Mouse (Mus musculus) granulocyte monocyte progenitor cell, adult 5-6 weeks (primary cell): ENCODE results near the gene 4930512M02Rik. TPM values are rescaled to one million over a fixed set of nuclear protein-coding genes. Genes with fewer than 3 reads are reported as not detected.
A peak's percentile ranks its signal among the peaks of the same experiment; 100 is the strongest.
"Not testable (repeated sequence)": the region's sequence is repeated elsewhere in the genome, so short reads cannot be mapped to it uniquely, and the experiment has no call there.

Source experiments
- ATAC-seq: replicated peaks from 2 replicates; pipeline ENCODE4 v1.8.0; 2016; ENCODE audit warnings: mild to moderate bottlenecking, moderate TSS enrichment, inconsistent platforms; ENCODE audit not compliant: poor library complexity, severe bottlenecking
- total RNA-seq, 2 experiments: library from RNA; stranded (forward) in 1 of 2; stranded (reverse) in 1 of 2; fragments of 200-712, 200-1000 nt in 1 of 2; fragments of >200 nt in 1 of 2; fragmentation: Nextera tagmentation in 1 of 2; gene quantifications; 2 replicates each; pipeline ENCODE4 v1.2.3; 2014 to 2017

The 4930512M02Rik gene
- not detected in 2 replicates for total RNA-seq (2014; fragmentation: Nextera tagmentation)
- not detected in 2 replicates for total RNA-seq (2017)

DNA sequence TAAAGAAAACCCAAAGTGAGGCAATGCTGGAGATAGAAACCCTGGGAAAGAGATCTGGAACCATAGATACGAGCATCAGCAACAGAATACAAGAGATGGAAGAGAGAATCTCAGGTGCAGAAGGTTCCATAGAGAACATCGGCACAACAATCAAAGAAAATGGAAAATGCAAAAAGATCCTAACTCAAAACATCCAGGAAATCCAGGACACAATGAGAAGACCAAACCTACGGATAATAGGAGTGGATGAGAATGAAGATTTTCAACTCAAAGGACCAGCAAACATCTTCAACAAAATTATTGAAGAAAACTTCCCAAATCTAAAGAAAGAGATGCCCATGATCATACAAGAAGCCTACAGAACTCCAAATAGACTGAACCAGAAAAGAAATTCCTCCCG lies at the start of gene 4930512M02Rik:
4930512M02Rik (minus strand) TSS at position 101 of the 400 bp plus-strand sequence.
- not testable (repeated sequence) for ATAC-seq

DNA sequence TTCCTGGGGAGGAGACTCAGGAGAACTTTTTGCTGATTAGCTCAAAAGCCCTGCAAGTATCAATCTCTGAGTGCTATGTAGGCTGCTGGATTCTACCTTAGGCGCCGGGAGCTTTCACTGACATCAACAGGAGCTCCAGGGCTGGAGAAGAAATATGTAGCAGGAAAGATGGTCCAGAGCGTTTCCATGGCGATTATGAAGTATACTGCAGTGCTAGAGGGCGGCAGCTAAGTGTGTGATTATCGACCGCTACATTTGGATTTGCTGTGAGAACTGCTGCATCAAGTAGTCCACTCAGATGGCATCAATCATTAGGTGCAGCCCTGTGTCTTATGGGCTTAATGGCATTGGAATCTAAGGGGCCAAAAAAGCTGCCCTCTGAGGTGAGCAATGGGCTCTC lies 49.5 kb upstream of the 4930512M02Rik start:
- no peak for ATAC-seq

DNA sequence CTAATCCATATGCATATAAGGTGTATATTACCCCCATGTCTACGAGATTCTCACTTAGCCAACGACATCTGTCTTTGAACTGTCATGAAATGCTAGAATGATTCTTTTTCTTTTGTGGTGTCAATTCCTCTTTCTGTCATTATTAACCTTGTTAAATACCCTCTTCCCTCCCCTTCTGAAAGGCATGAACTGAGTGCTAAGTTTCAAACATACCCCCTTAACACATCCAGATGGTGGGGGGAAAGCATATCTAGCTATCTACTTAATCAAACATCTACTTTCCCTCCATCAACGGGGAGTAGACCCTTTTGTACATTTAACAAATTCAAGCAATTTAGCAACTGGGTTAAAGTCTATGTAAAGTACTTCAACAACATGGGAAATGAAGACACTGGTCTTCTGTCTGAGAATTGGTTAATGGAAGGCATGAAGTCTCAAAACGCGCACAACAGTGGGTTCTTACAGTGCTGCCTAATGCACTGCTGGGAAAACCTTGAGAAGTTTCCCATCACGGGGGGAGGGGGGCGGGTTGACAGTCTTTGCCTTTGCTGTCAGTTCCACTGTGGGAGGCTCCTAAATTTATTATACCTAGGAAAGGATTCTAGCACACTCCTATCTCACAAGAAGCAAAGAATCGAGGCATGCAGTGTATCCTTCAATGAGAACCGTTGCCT lies 48.6 kb upstream of the 4930512M02Rik start:
- no peak for ATAC-seq

DNA sequence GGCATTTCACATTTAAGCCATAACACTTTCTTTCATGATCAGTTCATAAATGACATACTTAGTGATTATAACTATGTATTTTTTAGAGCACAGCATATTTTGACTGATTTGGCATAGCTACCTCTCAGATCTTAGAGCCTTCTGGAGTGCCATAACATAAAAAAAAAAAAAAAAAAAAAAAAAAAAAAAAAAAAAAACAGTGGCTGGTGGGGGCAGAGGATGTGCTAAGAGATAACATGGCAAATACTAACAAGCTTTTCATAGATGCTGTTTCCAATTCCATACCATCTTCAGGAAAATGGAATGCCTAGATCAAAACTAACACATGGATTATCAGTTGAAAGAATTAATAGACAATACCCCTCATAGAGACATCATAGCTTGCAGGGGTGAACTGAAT lies 47.4 kb upstream of the 4930512M02Rik start:
- no peak for ATAC-seq

DNA sequence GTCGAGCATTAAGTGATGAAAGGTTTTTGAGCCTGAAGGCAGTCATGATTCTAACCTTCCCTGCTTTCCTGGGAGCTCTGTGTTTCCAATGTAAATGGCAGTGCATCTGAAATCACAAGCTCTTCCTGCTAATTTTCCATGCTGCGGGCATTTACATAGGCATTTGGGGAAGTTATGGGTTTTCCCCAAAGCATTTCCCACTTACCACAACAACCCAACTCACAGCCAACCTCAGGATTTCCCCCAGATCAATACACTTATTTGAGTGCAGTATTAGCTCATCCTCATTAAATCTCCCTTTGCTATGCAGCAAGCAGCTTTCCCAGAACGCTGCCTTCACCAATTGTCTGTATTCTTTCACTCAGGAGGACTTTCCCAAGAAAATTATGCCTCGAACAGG lies 45.3 kb upstream of the 4930512M02Rik start:
- ATAC-seq, result no peak

DNA sequence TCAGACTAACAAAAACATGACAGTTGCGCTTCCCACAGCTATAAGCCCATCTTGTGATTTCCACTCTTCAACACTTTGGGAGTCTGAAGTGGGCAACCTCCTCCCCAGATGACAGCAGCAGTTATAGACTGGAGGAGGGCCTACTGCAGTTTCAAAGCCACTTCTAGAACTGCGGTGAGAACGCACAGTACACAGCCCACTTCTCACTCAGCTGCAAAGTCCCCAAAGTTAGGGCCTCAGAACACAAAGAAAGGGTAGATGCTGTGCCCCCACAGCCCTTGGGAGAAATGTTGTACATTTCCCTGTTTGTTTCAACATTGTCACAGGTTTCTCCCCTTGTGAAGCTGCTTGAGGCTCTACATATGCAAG lies 40.3 kb upstream of the 4930512M02Rik start:
- peak; percentile 15; the same call in 1 of the 2 replicates for ATAC-seq

DNA sequence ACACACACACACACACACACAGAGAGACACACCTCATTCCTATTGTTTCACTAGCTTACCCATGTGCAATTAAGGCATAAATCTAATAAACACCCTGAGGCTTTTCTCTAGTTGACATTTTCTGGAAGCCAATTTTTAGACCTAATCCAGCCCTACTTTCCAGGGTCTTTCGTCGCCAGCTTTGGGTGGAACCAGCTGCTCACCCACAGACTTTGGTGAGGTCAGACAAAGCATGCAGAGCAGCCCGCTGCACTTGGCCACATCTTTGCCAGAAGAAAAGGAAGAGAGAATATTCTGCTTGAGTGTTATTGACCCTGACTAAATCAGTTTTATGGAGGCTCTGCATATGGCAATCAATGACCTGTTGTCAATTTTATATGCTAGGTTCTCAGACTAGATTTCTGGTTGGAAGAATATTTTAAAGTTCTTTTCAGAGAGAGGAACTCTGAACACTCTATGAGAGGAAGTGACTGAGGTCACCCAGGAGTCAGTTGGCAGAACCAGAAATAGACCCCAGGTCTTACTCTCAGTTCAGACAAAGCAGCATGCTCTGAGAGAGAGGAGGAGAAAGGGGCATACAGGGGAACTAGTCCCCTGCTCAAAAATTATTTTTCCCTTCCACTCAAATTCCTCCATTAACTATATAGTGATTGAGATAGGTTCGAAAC lies 39.8 kb upstream of the 4930512M02Rik start:
- ATAC-seq, result peak; percentile 60

DNA sequence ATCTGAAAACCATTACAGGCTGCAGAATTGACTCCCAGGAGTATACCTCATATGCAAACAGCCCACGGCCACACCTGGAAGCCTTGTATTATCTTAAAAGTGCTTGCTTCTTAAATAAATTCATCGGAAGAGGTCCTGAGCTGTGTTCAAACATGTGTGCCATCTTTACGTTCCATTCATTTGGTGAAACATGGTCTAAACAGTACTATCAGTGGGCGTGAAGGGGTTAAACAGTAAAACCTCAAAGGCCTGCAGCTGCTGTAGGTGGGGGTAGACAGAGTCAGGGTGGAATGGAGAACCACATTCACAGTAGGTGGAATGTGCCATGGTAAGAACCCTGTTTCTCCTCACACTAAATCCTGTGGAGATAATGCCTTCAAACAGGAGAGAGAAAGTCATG lies 33.0 kb upstream of the 4930512M02Rik start:
- ATAC-seq, result no peak

DNA sequence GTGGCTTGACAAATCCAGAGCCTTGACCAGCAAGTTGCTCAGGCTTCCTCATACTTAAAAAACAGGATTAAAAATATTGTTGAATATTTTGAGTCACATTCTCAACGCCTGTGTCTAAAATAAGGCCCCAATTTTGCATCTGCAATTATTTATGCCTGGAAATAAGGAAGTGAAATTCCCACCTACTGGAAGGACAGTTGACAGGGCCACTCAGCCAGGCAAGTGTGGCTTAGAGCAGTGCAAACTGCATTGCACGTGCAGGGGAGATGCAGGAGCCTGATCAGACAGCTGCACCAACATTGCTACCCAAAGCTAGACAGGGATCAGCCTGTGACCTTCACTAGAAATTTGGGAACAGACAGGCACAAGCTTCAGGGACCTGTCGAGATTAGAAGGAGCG lies 31.2 kb upstream of the 4930512M02Rik start:
- peak; percentile 52 for ATAC-seq

DNA sequence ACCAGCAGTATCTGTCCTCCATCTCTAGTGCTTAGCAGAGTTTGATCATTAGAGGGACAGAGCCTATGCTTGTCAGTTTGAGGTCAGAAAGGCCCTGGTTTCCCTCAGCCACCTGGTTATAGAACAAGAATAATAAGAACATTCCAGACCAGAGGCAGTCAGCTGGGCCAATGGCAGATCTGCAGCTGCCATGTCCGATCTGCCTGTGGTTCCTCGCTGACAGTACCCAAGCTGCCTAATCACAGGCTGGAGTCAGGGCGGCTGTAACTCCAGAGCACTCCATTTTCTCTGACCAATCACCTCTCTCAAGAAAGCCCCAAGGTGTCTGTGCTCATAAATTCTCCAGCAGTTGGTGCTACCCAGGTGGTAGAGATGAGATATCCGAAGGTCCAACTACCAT lies 30.0 kb upstream of the 4930512M02Rik start:
- ATAC-seq, result no peak

DNA sequence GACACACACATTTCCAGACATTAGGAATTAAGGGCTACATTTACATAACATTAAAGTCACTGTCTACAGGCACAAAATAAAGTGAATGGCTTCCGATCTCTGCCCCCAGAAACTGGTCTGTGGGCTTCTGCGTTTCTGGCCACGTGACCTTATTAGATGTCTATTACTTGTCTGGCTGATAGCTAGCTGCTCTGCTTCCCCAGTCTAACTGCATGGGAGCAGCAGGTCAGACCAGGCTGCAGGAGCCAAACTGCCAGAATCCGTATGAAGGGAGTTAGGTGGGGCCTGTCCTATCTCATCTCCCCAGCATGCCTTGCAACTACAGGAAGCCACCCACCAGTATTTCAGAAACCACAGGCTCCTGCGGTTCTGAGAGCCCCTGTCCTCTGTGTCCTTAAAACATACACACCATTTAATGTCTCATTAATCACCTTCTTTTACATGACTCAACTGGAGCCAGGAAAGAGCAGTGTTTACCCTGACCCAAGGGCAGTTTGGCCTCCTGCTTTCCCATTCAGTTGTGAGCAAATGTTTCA lies 29.4 kb upstream of the 4930512M02Rik start:
- ATAC-seq, result peak; percentile 72

DNA sequence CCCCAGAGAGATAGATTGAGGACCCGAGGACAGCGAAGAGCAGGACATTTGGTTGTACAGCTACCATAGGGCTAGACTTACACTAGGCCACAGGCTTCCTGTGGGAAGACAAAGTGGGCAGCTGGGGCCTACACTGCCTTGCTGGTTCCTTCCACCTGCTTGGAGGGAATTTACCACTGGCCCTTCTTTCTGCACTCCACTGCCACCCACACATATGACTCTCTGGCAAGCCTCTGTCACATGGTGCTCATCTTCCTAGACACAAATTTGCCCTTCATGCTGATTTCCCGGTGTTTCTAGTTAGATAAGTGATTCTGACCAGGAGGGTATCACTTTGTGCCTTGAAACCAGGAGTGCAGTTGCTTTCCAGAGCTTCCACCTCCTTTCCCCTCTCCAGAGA lies 28.8 kb upstream of the 4930512M02Rik start:
- ATAC-seq, result no peak

DNA sequence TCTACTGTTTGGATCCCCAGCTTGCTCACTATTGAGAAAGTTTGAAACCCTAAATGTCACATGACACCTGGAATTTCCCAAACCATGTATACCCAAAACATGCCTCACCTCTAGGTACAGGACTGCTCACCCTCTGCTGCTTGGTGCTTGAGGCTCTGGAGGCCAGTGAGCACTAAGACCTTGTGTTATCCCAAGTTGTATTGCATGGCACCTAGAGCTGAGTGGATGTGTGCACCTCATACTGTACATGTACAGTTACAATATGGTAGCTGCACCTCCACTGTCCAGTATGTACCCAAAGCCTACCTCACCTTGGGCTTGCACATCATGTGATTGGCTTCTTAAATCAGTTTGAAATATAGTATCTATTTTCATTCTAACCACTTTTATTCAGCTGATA lies 16.7 kb upstream of the 4930512M02Rik start:
- ATAC-seq, result no peak

DNA sequence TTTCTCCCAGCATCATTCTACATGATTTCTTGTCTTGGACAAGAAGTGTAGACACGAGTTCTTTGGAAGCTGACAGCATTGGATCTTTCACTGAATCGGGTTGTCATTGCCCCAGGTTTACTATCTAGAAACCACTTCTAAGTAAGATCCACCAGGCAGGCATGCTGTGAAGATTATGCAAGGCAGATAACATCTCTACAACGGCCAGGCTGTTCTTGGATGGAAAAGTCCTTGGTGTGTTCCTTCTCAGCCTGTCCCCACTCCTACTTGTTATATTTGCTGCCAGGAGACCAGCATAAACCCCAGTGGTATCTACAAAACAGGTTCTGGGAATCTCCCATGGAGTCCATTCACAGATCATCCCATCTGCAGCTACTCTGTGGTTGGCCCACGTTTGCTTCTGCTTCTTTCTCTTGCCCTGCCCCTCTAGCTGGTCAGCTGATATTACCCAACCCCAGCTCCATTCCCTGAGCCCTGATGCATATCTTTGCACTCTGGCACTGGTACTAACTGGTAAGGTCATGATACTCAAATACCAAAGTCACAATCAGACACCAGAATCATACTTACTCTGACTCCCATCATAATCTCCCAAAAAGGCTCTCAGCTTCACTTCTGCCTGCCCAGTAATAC lies 3.4 kb downstream of the 4930512M02Rik start:
- peak; percentile 96 for ATAC-seq

DNA sequence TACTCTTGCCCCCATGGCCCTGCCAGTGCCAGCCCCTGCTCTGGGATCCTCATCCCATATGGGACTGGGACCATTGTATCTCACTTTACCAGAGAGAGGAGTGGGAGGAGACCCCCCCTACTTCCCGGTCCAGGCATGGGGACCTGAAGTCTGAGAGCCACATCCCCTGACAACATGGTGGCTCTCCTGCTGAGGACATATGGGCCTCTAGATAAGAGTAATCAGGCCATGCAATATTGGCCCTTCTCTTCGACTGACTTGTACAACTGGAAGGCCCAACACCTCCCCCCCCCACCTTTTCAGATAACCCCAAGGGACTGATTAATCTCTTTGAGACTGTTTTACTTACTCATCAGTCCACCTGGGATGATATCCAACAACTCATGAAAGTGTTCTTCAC lies 18.4 kb downstream of the 4930512M02Rik start:
- no peak for ATAC-seq

DNA sequence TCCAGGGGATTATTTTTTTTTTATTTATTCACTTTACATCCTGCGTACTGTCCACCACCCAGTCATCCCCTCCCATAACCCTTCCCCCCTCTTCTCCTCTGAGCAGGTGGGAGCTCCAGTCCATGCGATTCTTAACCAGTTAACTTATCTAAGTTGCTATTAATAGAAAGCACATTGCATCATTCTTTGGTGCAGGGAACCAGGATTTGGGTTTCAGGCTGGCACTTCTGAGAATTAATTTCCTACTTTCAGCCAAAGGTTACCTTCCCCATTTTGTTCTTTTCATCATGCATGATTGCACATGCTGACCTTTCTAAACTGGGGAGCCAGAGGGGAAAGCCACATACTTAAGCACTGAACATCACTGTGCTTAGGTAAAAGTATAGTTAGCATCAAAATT lies 40.3 kb downstream of the 4930512M02Rik start:
- ATAC-seq, result peak; percentile 90

DNA sequence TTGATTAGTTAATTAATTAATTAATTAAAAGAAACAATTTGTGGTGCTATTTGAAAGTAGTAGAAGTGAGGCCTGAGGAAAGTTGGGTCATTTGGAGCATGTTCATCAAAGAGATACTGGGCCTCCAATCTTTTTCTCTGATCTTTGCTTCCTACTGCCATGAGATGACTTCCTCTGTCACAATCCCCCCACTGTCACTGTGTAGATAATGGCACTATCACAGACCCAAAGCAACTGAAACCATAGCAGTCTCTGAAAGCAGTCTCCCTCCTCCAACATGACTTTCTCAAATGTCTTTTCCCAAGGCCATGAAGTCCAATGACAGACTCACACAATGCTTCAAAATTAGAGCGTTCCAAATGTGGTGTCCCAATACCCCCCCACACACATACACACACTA lies 41.2 kb downstream of the 4930512M02Rik start:
- ATAC-seq, result peak; percentile 39; the same call in 1 of the 2 replicates

DNA sequence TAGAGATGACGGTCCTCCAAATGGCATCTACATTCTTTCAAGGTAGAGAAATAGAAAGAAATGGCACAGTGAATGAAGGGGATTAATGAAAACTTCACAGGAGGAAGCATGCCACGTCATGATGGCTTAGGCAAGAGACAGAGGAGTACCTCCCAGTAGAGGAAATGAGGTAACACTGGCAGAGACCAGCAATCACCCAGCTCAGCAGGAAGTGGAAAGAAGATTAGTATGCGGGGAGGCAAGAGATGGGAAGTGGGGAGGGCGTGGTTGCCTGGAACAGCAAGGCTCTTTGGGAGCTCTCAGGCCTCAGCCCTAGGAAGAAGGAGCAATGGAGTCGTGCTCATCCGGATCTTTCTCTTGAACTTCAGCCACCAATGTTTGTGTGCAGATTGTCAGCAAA lies 53.9 kb downstream of the 4930512M02Rik start:
- peak; percentile 91 for ATAC-seq

DNA sequence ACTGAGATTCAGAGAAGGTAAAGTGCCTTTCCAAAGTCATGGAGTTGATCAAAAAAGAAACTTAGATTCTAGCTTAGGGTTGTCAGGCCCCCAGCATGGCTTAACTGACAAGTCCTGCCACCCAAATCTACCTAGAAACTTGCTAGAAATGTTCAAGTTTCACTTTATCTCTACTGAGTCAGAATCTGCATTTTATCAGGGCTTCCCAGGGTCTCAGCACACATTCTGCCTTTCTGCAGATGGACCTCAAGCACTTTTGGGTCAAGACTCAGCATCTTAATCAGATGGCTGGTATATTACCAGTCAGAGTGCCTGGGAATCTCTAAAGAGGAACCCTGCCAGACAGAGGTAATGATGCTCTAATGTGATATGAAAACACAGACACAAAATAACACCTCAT lies 56.9 kb downstream of the 4930512M02Rik start:
- no peak for ATAC-seq

DNA sequence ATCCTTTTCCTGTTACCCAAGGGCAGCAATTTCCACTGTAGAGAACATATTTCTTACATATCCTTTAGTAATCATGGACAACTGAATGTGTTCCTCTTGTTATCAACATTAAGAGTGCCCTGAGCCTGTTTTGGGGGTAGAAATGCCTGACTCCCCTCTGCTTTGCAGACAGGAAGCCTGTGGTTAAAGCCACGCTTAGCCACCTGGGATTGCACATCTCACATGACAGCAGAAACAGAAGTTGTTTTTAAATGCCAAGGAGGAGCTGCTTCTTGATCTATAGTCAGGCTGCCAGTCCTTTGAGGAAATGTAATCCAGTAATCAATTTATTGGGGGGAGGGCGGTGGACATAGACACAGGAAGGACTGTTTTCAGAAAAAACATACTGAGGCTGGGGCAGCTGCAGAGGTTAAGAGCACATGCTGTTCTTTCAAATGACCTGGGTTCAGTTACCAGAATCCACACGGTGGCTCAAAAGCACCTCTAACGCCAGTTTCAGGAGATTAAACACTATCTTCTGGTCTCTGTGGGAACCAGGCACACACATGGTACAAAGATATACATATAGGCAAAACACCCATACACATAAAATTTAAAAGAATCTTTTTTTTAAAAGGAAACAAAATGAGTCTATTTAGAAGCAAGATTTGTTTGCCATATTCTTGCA lies 58.0 kb downstream of the 4930512M02Rik start:
- ATAC-seq, result peak; percentile 76

DNA sequence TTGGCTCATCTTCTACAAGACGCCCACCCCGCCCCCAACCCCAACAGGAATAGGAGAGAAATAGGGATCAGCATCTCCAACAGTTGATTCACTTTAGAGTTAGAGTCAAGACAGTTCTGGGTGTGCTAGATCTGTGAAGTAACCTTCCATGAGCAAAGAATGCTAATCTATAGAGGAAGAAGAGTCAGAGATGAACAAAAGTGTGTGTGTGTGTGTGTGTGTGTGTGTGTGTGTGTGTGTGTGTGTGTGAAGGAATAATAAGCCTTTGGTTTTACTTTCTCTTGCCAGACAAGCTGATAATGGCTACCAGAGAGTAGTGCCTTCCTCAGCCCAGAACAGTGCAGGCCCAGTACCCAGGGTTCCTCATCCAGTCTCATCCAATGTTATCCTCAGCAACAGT lies 59.6 kb downstream of the 4930512M02Rik start:
- ATAC-seq, result no peak
